Mouse (Mus musculus): Measurements from ENCODE around the gene Gucy1b2. TPM values are rescaled to one million over a fixed set of nuclear protein-coding genes. Genes with fewer than 3 reads are reported as not detected.

The Gucy1b2 gene
- polyA plus RNA-seq, 1 experiment = not detected

DNA sequence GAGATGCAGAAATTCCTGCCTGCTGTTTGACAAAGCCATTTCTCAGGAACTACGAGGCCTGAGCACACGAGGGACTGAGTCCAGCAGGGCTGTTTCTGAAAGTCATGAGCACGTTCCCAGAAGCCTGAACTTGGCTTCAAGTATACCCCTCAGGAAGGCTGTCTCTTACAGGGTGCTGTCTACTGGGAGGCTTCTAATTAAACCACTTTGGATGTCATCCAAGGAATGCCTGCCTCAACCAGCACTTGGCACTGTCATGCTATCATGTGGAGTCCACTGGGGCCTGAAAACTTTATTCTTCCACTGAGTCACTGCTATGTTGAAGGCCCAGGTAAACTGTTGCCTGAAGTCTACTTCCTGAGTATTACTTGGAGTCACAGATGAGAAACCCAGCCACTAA lies 2.0 kb downstream of the Gucy1b2 start:
- no peak for TF ChIP-seq POLR2A (IDR thresholded peaks at IDR 0.05; ENCODE audit: insufficient read depth, low read depth, low read length)
- no peak for TF ChIP-seq CTCF (IDR thresholded peaks at IDR 0.05; ENCODE audit: insufficient read depth, low read depth, low read length)
- Histone ChIP-seq H3K4me3 (ENCODE audit: insufficient read depth, low read depth, low read length) (no peak overlapping the region), H3K27ac (ENCODE audit: insufficient read depth, low read depth, low read length) (no peak overlapping the region), H3K4me1 (ENCODE audit: control insufficient read depth, insufficient read depth, low read length) (peaks cover 9% of the 10 kb centered on the region)
- 58% methylated on average over 3 of the region's 3 CpGs for WGBS

DNA sequence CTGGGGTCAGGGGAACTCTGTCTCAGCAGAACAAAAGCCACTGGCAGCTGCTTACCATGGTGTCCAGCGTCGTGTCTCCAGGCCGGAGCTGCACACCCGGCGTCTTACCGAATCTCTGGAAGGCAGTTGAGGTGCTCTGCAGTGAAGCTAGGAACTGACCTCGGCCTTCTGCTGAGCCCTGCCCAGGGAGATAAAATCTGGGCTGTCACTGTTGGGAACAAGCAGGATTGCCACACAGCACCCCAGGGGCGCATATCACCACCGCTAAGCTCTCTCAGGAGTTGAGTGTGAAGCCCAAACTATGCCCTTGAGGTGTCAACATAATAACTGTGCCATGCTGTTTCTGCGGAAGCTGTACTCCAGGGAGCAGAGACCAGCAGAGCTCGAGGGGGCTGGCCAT lies 2.8 kb downstream of the Gucy1b2 start:
- TF ChIP-seq POLR2A (IDR thresholded peaks at IDR 0.05; ENCODE audit: insufficient read depth, low read depth, low read length) (no peak), CTCF (IDR thresholded peaks at IDR 0.05; ENCODE audit: insufficient read depth, low read depth, low read length) (no peak)
- WGBS = 87% methylated on average over 11 of the region's 11 CpGs
- Histone ChIP-seq H3K4me1 (ENCODE audit: control insufficient read depth, insufficient read depth, low read length) (peaks cover 9% of the 10 kb centered on the region), H3K4me3 (ENCODE audit: insufficient read depth, low read depth, low read length) (no peak overlapping the region), H3K27ac (ENCODE audit: insufficient read depth, low read depth, low read length) (no peak overlapping the region)

DNA sequence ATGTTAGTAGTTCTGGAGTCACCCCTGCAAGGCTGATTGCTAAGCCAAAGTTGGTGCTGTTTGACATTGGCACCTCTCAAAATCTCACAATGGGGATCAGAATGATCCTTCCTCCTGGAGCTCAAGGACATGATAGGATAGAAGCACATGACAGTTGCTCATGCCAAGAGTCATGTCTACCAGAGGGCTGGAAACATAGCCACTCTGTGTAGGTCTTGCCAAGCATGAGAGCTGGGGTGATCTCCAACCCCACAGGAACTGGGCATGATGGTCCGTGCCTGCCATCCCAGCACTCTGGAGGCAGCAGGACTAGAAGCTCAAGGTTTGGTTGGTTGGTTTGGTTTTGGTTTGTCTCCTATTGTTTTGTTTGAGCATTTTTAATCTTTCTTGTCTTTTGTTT lies 5.4 kb downstream of the Gucy1b2 start:
- no peak overlapping the region for H3K4me3 ChIP-seq (ENCODE audit: insufficient read depth, low read depth, low read length)
- H3K4me1 ChIP-seq (ENCODE audit: control insufficient read depth, insufficient read depth, low read length) = peaks cover 6% of the 10 kb centered on the region
- no peak overlapping the region for H3K27ac ChIP-seq (ENCODE audit: insufficient read depth, low read depth, low read length)
- no peak for TF ChIP-seq POLR2A (IDR thresholded peaks at IDR 0.05; ENCODE audit: insufficient read depth, low read depth, low read length)
- TF ChIP-seq CTCF (IDR thresholded peaks at IDR 0.05; ENCODE audit: insufficient read depth, low read depth, low read length) = no peak
- WGBS = 94% methylated on average over 1 of the region's 1 CpGs

DNA sequence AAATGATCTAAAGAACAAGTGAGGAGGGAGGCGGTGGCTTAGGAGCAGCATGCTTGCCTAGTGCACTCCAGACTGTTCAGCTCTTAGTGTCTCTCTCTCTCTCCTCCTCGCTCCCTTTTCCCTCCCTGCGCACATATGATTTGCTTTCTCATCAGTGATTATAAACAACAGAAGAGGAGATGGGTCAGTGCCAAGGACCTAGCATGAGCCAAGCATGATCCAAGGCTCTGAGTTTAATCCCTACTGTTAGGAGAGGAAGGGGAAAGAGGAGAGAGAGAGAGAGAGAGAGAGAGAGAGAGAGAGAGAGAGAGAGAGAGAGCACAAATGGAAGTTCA lies 8.9 kb downstream of the Gucy1b2 start:
- Histone ChIP-seq H3K27ac (ENCODE audit: insufficient read depth, low read depth, low read length) (no peak overlapping the region), H3K4me1 (ENCODE audit: control insufficient read depth, insufficient read depth, low read length) (peaks cover 2% of the 10 kb centered on the region), H3K4me3 (ENCODE audit: insufficient read depth, low read depth, low read length) (no peak overlapping the region)
- 72% methylated on average over 3 of the region's 3 CpGs for WGBS
- TF ChIP-seq CTCF (IDR thresholded peaks at IDR 0.05; ENCODE audit: insufficient read depth, low read depth, low read length) (no peak), POLR2A (IDR thresholded peaks at IDR 0.05; ENCODE audit: insufficient read depth, low read depth, low read length) (no peak)

DNA sequence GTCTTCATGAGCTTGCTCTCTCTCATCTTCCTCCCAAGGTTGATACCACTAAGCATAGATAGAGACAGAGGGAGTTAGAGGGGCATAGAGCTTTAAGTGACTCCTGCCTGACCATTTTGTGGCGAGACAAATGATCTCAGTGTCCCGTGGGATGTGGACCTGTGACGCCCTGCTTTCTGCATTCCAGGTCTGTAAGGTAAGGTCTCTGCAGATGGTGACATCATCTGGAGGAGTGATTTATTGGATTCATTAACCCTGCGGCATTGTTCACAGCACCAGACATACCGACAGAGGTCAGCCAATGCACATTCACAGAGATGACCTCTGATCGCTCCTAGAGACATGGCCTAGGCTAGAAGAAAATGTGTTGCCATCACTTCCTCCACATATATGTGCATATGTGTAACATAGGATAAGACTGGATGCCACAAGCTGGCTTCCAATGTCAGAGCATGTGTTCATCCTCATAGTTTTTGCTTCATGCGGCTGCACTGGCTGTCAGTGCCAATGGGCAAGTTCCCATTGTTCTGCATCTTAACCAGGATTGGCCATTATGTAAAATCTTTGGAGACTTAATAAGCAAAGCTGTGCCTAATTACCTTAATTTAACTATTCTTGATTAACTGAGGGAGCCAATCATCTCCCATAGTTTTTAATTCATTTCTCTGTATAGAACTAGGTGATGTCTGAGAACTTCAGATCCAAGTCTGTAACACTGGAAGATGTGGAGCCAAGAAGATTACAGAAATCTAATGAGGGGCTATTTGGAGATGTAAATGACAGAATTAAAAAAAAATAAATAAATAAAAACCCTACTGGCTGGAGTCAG lies 9.5 kb downstream of the Gucy1b2 start:
- WGBS = 91% methylated on average over 7 of the region's 7 CpGs
- Histone ChIP-seq H3K27ac (ENCODE audit: insufficient read depth, low read depth, low read length) (no peak overlapping the region), H3K4me1 (ENCODE audit: control insufficient read depth, insufficient read depth, low read length) (peaks cover 2% of the 10 kb centered on the region), H3K4me3 (ENCODE audit: insufficient read depth, low read depth, low read length) (no peak overlapping the region)
- TF ChIP-seq POLR2A (IDR thresholded peaks at IDR 0.05; ENCODE audit: insufficient read depth, low read depth, low read length) = no peak
- no peak for TF ChIP-seq CTCF (IDR thresholded peaks at IDR 0.05; ENCODE audit: insufficient read depth, low read depth, low read length)

DNA sequence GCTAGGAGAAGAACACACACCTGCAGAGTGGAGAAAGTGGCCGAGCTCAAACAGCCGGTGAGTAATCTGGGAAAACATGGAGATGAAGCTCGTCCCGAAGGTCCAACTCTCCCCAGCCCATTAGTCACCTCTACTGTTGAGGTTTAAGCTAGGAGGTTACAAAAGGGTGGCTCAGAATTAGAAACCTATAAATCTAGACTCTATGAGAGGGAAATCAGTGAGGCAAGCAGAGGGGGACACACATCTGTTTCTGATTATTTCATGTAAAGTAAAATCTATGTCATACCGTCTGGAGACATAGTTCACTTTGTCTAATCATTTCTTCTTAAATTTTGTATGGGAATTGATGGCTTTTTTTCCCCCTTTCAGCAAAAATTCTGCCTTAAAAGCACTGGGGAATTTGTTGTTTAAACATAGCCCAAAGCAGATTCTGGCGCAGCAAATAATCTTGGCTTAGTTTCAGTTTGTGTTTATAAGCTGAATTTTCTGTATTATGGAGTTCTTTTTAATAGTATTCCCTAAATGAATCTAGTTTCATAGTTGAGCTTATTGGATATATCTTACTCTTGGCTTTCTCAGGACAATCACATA lies 12.2 kb downstream of the Gucy1b2 start:
- H3K4me1 ChIP-seq (ENCODE audit: control insufficient read depth, insufficient read depth, low read length) = peaks cover 2% of the 10 kb centered on the region
- no peak overlapping the region for H3K4me3 ChIP-seq (ENCODE audit: insufficient read depth, low read depth, low read length)
- TF ChIP-seq CTCF (IDR thresholded peaks at IDR 0.05; ENCODE audit: insufficient read depth, low read depth, low read length) (no peak), POLR2A (IDR thresholded peaks at IDR 0.05; ENCODE audit: insufficient read depth, low read depth, low read length) (no peak)
- H3K27ac ChIP-seq (ENCODE audit: insufficient read depth, low read depth, low read length) = no peak overlapping the region
- WGBS = 90% methylated on average over 6 of the region's 6 CpGs

DNA sequence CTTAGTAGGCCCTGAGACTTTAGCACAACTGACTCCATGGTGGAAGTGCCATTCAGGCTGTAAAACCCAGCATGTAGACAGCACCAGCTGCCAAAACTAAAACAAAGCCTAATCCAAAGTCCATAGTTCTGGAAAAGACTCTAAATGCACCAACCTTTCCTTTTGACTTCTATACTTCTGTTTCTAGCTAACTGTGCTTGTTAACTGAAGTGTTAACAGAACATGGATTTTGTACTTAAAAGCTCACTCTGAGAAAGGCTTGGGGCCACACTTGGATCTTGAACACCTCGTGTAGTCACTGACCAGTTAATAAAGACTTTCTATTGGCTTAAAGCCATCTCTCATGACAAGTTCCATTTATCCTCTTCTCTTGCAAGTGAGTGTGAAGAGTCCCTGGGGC lies 13.1 kb downstream of the Gucy1b2 start:
- 79% methylated on average over 1 of the region's 1 CpGs for WGBS
- peaks cover 2% of the 10 kb centered on the region for H3K4me1 ChIP-seq (ENCODE audit: control insufficient read depth, insufficient read depth, low read length)
- TF ChIP-seq CTCF (IDR thresholded peaks at IDR 0.05; ENCODE audit: insufficient read depth, low read depth, low read length) = no peak
- no peak for TF ChIP-seq POLR2A (IDR thresholded peaks at IDR 0.05; ENCODE audit: insufficient read depth, low read depth, low read length)

DNA sequence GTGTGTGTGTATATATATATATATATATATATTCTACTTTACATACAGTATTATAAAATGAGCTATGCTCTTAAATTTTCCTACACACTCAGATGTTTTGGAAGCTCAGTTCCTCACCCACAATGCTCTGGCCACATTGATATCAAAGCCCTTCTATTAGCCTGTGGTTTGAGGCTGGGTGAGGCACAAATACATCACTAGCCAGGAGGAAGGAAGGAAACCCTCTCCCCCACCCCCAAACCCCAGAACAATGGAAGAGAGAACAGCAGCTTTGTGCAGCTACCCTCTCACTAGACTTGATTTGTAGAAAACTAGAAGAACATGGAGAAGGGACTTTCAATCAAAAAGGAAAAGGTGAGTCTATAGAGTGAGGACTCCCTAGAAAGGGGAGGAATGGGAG lies 16.1 kb downstream of the Gucy1b2 start:
- Histone ChIP-seq H3K27ac (ENCODE audit: insufficient read depth, low read depth, low read length) (no peak overlapping the region), H3K4me3 (ENCODE audit: insufficient read depth, low read depth, low read length) (no peak overlapping the region), H3K4me1 (ENCODE audit: control insufficient read depth, insufficient read depth, low read length) (no peaks in the 10 kb centered on the region)
- TF ChIP-seq CTCF (IDR thresholded peaks at IDR 0.05; ENCODE audit: insufficient read depth, low read depth, low read length) (no peak), POLR2A (IDR thresholded peaks at IDR 0.05; ENCODE audit: insufficient read depth, low read depth, low read length) (no peak)

More for the DNA sequence above, 13.1 kb downstream of the Gucy1b2 start:
- no peak overlapping the region for H3K4me3 ChIP-seq (ENCODE audit: insufficient read depth, low read depth, low read length)
- H3K27ac ChIP-seq (ENCODE audit: insufficient read depth, low read depth, low read length) = no peak overlapping the region

DNA sequence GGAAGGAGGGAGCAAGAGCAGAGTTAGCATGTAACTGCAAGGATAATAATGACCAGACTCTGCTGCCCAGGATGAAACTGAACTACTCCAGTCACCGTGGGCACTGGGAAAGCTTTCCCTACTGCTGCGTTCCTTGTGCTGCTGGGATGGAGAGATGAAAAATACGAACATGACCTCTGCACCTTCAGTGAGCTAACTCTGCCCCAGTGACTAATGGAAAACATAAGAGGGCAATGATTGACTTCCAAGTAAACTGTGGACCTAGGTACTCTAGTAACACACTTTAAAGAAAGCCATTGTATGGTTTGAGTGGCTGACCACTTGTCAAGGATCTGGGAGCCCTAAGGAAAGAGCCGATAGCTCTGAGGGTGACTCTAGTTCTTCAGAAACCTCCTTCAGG lies 17.9 kb downstream of the Gucy1b2 start:
- H3K27ac ChIP-seq (ENCODE audit: insufficient read depth, low read depth, low read length) = no peak overlapping the region
- H3K4me3 ChIP-seq (ENCODE audit: insufficient read depth, low read depth, low read length) = no peak overlapping the region
- no peaks in the 10 kb centered on the region for H3K4me1 ChIP-seq (ENCODE audit: control insufficient read depth, insufficient read depth, low read length)
- TF ChIP-seq POLR2A (IDR thresholded peaks at IDR 0.05; ENCODE audit: insufficient read depth, low read depth, low read length) (no peak), CTCF (IDR thresholded peaks at IDR 0.05; ENCODE audit: insufficient read depth, low read depth, low read length) (no peak)
- 82% methylated on average over 4 of the region's 4 CpGs for WGBS

Data from olfactory bulb, adult 2 months (tissue).